Mouse (Mus musculus): ENCODE data around the gene Mkrn2. TPM values are rescaled to one million over a fixed set of nuclear protein-coding genes. Genes with fewer than 3 reads are reported as not detected.
A peak's percentile ranks its signal among the peaks of the same experiment; 100 is the strongest.

Gene Mkrn2
- polyA plus RNA-seq, 1 experiment from 2014 or later: 43.9 TPM

DNA sequence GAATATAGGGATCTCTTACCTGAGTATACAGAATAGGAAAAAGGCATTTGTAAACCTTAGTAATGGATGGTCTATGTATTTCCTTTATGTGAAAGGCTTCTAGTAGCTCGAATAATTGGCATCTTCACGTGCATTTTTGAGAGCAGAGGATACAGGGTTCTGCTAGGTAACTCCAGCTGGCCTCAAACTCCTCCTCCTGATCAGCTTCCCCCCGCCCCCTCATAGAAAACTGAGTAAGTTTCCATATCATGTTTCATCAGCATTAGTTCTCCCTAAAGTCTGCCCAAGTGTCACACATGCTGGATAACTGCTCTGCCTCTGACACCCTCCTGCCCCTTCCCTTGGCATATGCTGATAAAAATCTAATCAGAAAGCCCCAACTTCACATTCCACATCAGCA, 20.9 kb upstream of the Mkrn2 start:
- Histone ChIP-seq H3K9ac (replicated peaks; ENCODE audit: low read depth, low read length) (no peak overlapping the region), H3K27me3 (ENCODE audit: control insufficient read depth, insufficient read depth, low read length) (no peaks in the 10 kb centered on the region), H3K27ac (ENCODE audit: low read depth, low read length) (no peak overlapping the region), H3K4me3 (ENCODE audit: low read depth, low read length) (no peak overlapping the region), H3K4me2 (ENCODE audit: low read depth, low read length) (no peak overlapping the region), H3K36me3 (ENCODE audit: control insufficient read depth, insufficient read depth, low read length) (peaks cover 28% of the 10 kb centered on the region), H3K9me3 (ENCODE audit: control insufficient read depth, low read length) (no peaks in the 10 kb centered on the region), H3K4me1 (ENCODE audit: control insufficient read depth, insufficient read depth, low read length) (no peaks in the 10 kb centered on the region)
- WGBS: 93% methylated on average over 3 of the region's 3 CpGs
- no peak for ATAC-seq (ENCODE audit: low read depth)

DNA sequence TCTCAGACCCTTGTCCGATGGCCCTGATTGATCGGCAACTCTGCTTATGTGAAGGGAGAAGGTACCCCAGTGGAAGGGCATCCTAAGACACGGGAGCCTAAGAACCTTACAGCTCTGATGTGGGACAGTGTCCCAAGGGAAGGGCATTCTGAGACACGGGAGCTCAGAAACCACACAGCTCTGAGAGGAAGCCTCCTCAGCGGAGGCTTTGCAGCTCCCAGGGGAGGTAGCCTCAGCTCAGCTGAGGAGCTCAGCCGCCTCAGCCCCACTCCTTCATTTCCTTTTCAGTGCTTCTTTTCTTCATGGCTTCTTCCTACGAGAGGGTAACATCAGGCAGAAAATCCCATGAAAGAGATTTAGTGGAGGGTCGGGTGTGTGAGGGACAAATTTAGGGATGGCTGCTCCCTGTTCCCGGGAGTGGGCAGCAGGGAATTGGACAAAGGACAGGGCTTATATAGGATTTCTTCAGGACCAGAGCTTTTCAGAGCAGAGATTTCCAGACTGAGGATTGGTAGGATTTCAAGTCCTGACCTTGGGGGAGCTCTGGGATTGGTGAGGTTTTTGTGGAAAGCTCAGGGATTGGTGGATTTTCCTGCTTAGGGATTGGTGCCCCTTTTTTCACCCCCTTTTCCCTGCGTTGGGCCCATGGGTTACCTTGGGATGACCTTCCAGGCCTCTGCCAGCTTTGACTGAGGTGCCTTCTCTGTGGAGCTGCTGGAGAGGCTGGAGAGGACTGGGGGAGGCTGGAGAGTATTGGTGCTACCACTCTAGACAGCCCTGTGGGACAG, 19.2 kb upstream of the Mkrn2 start:
- H3K4me3 ChIP-seq (ENCODE audit: low read depth, low read length): no peak overlapping the region
- H3K4me2 ChIP-seq (ENCODE audit: low read depth, low read length): no peak overlapping the region
- H3K27me3 ChIP-seq (ENCODE audit: control insufficient read depth, insufficient read depth, low read length): no peaks in the 10 kb centered on the region
- no peak overlapping the region for H3K9ac ChIP-seq (replicated peaks; ENCODE audit: low read depth, low read length)
- H3K36me3 ChIP-seq (ENCODE audit: control insufficient read depth, insufficient read depth, low read length): peaks cover 11% of the 10 kb centered on the region
- WGBS: 79% methylated on average over 10 of the region's 10 CpGs
- H3K27ac ChIP-seq (ENCODE audit: low read depth, low read length): no peak overlapping the region
- H3K9me3 ChIP-seq (ENCODE audit: control insufficient read depth, low read length): no peaks in the 10 kb centered on the region
- H3K4me1 ChIP-seq (ENCODE audit: control insufficient read depth, insufficient read depth, low read length): no peaks in the 10 kb centered on the region
- ATAC-seq (ENCODE audit: low read depth): no peak

DNA sequence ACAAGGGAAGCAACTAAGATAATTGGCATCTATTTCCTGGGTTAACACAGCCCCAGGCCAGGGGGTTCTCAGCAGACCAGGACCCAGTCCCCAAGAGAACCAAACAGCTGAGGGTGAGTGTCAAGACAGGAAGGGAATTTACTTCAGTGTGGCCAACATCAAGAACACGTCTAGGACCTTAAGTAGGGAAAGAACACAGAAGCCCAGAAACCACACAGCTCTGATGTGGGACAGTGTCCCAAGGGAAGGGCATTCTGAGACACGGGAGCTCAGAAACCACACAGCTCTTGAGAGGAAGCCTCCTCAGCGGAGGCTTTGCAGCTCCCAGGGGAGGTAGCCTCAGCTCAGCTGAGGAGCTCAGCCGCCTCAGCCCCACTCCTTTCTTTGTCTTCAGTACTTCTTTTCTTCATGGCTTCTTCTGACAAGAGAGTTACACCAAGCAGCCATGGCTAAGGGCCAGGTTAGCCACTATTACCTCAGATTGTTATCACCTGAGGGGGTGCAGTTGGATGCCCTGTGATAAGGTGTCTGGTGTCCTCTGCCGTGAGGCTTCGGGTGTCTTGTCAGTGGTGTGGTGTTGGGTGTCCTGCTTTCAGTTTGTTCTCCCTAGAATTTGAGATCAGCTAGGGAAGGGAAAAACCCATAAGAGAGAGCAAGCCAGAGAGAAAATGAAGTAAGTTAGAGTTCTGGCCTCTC, 18.1 kb upstream of the Mkrn2 start:
- no peak overlapping the region for H3K4me2 ChIP-seq (ENCODE audit: low read depth, low read length)
- no peak for ATAC-seq (ENCODE audit: low read depth)
- no peaks in the 10 kb centered on the region for H3K27me3 ChIP-seq (ENCODE audit: control insufficient read depth, insufficient read depth, low read length)
- WGBS: 87% methylated on average over 6 of the region's 6 CpGs
- H3K36me3 ChIP-seq (ENCODE audit: control insufficient read depth, insufficient read depth, low read length): peaks cover under 1% of the 10 kb centered on the region; the same call in 1 of the 2 replicates
- no peak overlapping the region for H3K4me3 ChIP-seq (ENCODE audit: low read depth, low read length)
- no peak overlapping the region for H3K27ac ChIP-seq (ENCODE audit: low read depth, low read length)
- no peak overlapping the region for H3K9ac ChIP-seq (replicated peaks; ENCODE audit: low read depth, low read length)
- H3K9me3 ChIP-seq (ENCODE audit: control insufficient read depth, low read length): no peaks in the 10 kb centered on the region
- H3K4me1 ChIP-seq (ENCODE audit: control insufficient read depth, insufficient read depth, low read length): no peaks in the 10 kb centered on the region

DNA sequence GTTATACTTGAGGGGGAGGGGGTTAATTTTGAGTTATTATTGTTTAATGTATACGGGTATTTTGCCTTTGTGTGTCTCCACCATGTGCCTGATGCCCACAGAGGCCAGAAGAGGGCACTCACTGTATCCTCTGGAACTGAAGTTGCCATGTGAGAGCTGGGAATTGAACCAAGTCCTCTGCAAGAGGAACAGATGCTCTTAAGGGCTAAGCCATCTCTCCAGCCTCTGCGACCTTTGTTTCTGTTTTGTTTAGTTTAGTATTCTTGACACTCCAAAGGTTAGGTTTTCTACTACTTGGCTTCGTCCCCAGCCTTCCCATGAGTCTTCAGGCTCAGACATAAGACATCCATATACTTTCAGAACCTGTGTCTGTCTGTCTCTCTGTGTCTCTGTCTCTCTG, 17.5 kb upstream of the Mkrn2 start:
- H3K9ac ChIP-seq (replicated peaks; ENCODE audit: low read depth, low read length): no peak overlapping the region
- H3K36me3 ChIP-seq (ENCODE audit: control insufficient read depth, insufficient read depth, low read length): no peaks in the 10 kb centered on the region
- no peak overlapping the region for H3K27ac ChIP-seq (ENCODE audit: low read depth, low read length)
- no peak overlapping the region for H3K4me2 ChIP-seq (ENCODE audit: low read depth, low read length)
- no peak overlapping the region for H3K4me3 ChIP-seq (ENCODE audit: low read depth, low read length)
- no peaks in the 10 kb centered on the region for H3K9me3 ChIP-seq (ENCODE audit: control insufficient read depth, low read length)
- no peaks in the 10 kb centered on the region for H3K27me3 ChIP-seq (ENCODE audit: control insufficient read depth, insufficient read depth, low read length)
- WGBS: 93% methylated on average over 3 of the region's 3 CpGs
- no peaks in the 10 kb centered on the region for H3K4me1 ChIP-seq (ENCODE audit: control insufficient read depth, insufficient read depth, low read length)
- no peak for ATAC-seq (ENCODE audit: low read depth)

DNA sequence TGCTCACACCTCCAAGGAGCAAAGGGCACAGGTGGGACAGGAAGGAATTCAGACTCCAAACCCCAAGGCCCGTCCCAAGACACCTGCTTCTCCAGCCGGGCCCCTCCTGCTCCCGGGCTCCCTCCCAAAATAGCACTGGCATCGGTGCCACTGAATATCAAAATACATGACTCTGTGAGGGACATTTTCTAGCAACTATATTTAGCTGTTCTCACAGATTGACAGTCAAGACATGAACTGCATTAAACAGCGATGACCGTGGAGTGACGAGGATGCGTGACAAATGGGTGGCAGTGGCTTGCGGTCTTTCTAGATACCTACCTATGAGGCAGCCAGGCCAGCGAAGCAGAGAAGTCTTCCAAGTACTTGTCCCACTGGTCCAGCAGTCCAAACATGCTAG, 15.4 kb upstream of the Mkrn2 start:
- no peak for ATAC-seq (ENCODE audit: low read depth)
- 88% methylated on average over 10 of the region's 10 CpGs for WGBS
- Histone ChIP-seq H3K27ac (ENCODE audit: low read depth, low read length) (no peak overlapping the region), H3K27me3 (ENCODE audit: control insufficient read depth, insufficient read depth, low read length) (no peaks in the 10 kb centered on the region), H3K9ac (replicated peaks; ENCODE audit: low read depth, low read length) (no peak overlapping the region), H3K36me3 (ENCODE audit: control insufficient read depth, insufficient read depth, low read length) (no peaks in the 10 kb centered on the region), H3K4me2 (ENCODE audit: low read depth, low read length) (no peak overlapping the region), H3K4me3 (ENCODE audit: low read depth, low read length) (no peak overlapping the region), H3K4me1 (ENCODE audit: control insufficient read depth, insufficient read depth, low read length) (no peaks in the 10 kb centered on the region), H3K9me3 (ENCODE audit: control insufficient read depth, low read length) (no peaks in the 10 kb centered on the region)

DNA sequence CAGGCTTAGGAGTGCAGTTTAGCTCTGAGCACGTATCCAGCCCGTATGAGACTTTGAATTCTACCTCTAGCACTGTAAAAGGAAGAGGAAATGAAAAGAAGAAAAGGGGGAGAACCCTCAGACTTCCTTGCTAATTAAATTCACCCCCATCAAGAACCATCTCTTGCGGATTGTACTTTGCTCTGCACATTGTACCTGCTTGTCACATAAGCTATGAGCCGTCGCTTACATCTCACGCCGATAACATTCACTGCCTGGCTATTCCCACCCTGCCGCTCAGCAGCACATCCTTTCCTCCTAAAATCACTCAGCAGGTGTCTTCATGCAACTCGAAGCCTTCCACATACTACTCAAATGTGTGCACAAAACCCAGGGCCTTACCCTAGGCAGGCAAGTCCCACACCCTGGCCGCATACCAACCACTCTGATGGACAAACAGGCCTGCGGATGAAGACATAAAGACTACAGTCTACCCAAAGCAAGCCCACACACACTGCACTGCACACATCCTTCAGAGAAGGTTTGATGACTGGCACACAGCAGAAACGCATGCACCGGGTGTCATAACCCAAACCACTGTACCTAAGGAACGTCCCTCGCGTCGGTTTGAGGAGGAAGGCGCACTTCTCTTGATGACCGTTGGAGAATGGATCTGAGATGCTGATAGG, 9.9 kb upstream of the Mkrn2 start:
- WGBS: 87% methylated on average over 19 of the region's 19 CpGs
- H3K36me3 ChIP-seq (ENCODE audit: control insufficient read depth, insufficient read depth, low read length): no peaks in the 10 kb centered on the region
- no peak overlapping the region for H3K27ac ChIP-seq (ENCODE audit: low read depth, low read length)
- no peak for ATAC-seq (ENCODE audit: low read depth)
- H3K9me3 ChIP-seq (ENCODE audit: control insufficient read depth, low read length): no peaks in the 10 kb centered on the region
- H3K9ac ChIP-seq (replicated peaks; ENCODE audit: low read depth, low read length): 0 out of 2 replicates have a peak overlapping the region, but pooled peaks have one; percentile 3
- no peaks in the 10 kb centered on the region for H3K4me1 ChIP-seq (ENCODE audit: control insufficient read depth, insufficient read depth, low read length)
- no peak overlapping the region for H3K4me3 ChIP-seq (ENCODE audit: low read depth, low read length)
- no peaks in the 10 kb centered on the region for H3K27me3 ChIP-seq (ENCODE audit: control insufficient read depth, insufficient read depth, low read length)
- H3K4me2 ChIP-seq (ENCODE audit: low read depth, low read length): no peak overlapping the region

DNA sequence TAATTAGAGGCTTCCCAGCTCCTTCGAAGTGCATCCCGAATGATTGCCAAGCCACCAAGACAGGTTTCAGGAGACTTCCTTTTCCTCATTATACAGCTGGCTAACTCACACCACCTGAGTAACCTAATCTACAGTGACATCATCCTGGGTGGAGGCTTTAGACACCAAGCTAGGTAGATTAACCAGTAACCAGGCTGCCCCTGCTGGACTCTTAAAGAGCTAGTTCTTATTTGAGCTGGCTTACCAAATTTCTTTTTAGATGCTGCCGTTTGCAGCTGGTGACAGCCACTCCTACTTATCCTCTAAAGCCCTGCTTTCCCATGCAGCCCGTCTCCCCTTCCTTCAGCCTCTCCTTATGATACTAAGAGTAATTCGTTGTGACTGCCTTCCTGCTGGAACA, 9.2 kb upstream of the Mkrn2 start, which contains the start of gene Mkrn2os:
Mkrn2os (minus strand) TSS at position 119 of the 400 bp plus-strand sequence.
- H3K4me1 ChIP-seq (ENCODE audit: control insufficient read depth, insufficient read depth, low read length): no peaks in the 10 kb centered on the region
- no peaks in the 10 kb centered on the region for H3K9me3 ChIP-seq (ENCODE audit: control insufficient read depth, low read length)
- no peak within 1 kb of the TSS for H3K4me3 ChIP-seq (ENCODE audit: low read depth, low read length)
- no peaks in the 10 kb centered on the region for H3K36me3 ChIP-seq (ENCODE audit: control insufficient read depth, insufficient read depth, low read length)
- WGBS: 69% methylated on average over 5 of the region's 5 CpGs
- no peak within 1 kb of the TSS for H3K4me2 ChIP-seq (ENCODE audit: low read depth, low read length)
- no peak for ATAC-seq (ENCODE audit: low read depth)
- H3K27me3 ChIP-seq (ENCODE audit: control insufficient read depth, insufficient read depth, low read length): no peaks in the 10 kb centered on the region
- H3K9ac ChIP-seq (replicated peaks; ENCODE audit: low read depth, low read length): 0 out of 2 replicates have a peak within 1 kb of the TSS, but pooled peaks have one; percentile 3
- no peak within 1 kb of the TSS for H3K27ac ChIP-seq (ENCODE audit: low read depth, low read length)

DNA sequence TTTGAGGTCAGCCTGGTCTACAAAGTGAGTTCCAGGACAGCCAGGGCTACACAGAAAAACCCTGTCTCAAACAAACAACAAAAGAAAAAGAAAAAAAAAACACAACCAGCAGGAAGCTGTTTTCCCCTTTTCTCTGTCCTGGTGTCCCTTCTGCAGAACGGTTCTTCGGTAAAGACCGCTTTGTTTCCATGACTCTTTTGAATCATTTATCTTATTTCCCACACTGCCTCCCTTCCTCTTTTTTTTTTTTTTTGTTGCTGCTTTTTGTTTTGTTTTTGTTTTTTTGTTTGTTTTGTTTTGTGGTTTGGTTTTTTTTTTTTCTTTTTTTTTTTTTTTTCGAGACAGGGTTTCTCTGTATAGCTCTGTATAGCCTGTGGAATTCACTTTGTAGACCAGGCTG, 8.4 kb upstream of the Mkrn2 start:
- no peaks in the 10 kb centered on the region for H3K4me1 ChIP-seq (ENCODE audit: control insufficient read depth, insufficient read depth, low read length)
- no peak for ATAC-seq (ENCODE audit: low read depth)
- WGBS: 75% methylated on average over 4 of the region's 4 CpGs
- H3K9me3 ChIP-seq (ENCODE audit: control insufficient read depth, low read length): no peaks in the 10 kb centered on the region
- H3K4me2 ChIP-seq (ENCODE audit: low read depth, low read length): no peak overlapping the region
- H3K9ac ChIP-seq (replicated peaks; ENCODE audit: low read depth, low read length): no peak overlapping the region
- H3K27me3 ChIP-seq (ENCODE audit: control insufficient read depth, insufficient read depth, low read length): no peaks in the 10 kb centered on the region
- H3K36me3 ChIP-seq (ENCODE audit: control insufficient read depth, insufficient read depth, low read length): no peaks in the 10 kb centered on the region
- H3K4me3 ChIP-seq (ENCODE audit: low read depth, low read length): no peak overlapping the region
- no peak overlapping the region for H3K27ac ChIP-seq (ENCODE audit: low read depth, low read length)

DNA sequence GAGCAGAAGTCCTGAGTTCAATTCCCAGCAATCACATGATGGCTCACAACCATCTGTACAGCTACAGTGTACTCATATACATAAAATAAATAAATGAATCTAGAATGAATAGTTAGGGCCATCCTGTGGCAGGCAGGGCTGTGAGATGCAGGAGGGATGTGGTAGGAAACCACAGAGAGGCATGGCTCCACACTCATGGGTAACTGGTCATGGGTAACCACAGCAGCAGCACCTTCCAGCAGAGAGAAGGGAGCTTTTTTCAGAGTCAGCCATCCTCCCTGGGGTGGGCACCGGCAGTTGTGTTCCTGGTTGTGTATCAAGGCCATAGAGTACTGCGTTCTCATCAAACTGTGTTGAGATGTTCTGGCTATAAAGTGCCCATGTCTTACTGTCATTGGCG, 7.2 kb upstream of the Mkrn2 start:
- WGBS: 79% methylated on average over 3 of the region's 3 CpGs
- no peaks in the 10 kb centered on the region for H3K9me3 ChIP-seq (ENCODE audit: control insufficient read depth, low read length)
- no peaks in the 10 kb centered on the region for H3K27me3 ChIP-seq (ENCODE audit: control insufficient read depth, insufficient read depth, low read length)

More for the DNA sequence above, 7.2 kb upstream of the Mkrn2 start:
- Histone ChIP-seq H3K4me1 (ENCODE audit: control insufficient read depth, insufficient read depth, low read length) (no peaks in the 10 kb centered on the region), H3K4me2 (ENCODE audit: low read depth, low read length) (no peak overlapping the region), H3K36me3 (ENCODE audit: control insufficient read depth, insufficient read depth, low read length) (no peaks in the 10 kb centered on the region), H3K4me3 (ENCODE audit: low read depth, low read length) (no peak overlapping the region), H3K9ac (replicated peaks; ENCODE audit: low read depth, low read length) (no peak overlapping the region), H3K27ac (ENCODE audit: low read depth, low read length) (no peak overlapping the region)
- no peak for ATAC-seq (ENCODE audit: low read depth)

Measured in neural tube, embryonic 14.5 days (tissue).